Mouse (Mus musculus): ENCODE results near the gene S100a7a.

DNA sequence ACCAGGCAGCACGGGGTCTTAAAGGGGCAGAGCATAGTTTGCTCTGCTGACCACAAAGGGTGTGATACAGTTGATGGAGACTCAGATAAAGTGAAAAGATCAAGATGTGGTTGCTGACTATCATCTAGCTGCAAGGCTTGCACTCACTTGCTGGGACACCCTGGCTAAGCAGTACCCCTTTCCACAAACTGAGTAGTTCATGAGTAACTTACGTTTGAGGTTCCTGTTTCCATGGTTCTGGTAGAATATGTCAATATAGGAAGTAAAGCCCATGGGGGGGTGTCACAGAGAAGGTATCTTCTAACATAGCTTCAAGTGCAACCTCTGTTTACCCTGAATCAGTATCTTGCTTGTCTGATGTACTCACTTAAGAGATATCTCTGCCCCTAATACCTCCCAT, 39.7 kb downstream of the S100a7a start:
- TF ChIP-seq POLR2A (IDR thresholded peaks at IDR 0.05; ENCODE audit: insufficient read depth, low read depth, low read length) (no peak), CTCF (IDR thresholded peaks at IDR 0.05) (no peak), EP300 (IDR thresholded peaks at IDR 0.05; ENCODE audit: insufficient read depth, low read depth, low read length) (no peak)

Measured in heart, adult 2 months (tissue).